Mouse (Mus musculus) kidney, adult 11 months (tissue): ENCODE data around the gene Ccser1.
A peak's percentile ranks its signal among the peaks of the same experiment; 100 is the strongest.
"Not testable (repeated sequence)": the region's sequence is repeated elsewhere in the genome, so short reads cannot be mapped to it uniquely, and the experiment has no call there.

Source experiments
- DNase-seq: peaks from one replicate; pipeline ENCODE4 v3.0.0; 2022

Gene Ccser1

DNA sequence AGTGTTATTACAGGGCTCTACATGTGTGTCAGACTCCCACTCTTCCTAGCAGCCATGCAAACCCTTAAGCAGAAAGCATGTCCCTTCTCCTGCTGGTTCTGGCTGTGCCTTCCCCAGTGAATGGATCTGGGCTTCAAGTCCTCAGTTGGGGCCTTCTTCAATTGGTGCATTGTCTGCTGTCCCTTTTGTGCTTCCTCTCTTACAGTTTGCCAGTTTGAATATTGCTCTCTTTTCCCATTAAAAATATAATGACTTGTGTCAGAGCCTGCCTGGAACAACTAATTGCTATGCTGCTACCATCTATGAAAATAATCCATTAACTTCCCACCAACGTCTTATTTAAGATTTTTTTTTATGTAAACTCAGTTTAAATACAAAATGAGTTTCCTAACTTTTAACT is 566.2 kb downstream of the Ccser1 start:
- DNase-seq = no peak

DNA sequence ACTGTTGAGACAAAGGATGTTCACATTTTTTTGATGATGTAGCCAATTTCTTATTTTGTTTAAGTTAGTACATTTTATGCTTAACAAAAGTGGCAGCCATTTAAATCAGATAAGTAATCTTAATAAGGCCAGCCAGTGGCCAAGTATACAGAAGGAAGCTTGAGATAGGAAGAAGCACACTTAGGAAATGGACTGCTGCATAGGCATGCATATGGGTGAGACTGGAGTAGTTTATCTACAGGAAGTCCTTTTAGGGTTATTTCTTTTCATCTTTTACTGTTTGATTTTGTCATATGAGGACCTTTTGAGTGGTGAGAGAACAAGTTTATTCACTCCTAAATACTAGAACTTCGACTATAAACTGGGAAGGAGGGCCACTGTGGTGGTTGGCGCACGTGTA is 582.0 kb downstream of the Ccser1 start:
- DNase-seq = no peak

DNA sequence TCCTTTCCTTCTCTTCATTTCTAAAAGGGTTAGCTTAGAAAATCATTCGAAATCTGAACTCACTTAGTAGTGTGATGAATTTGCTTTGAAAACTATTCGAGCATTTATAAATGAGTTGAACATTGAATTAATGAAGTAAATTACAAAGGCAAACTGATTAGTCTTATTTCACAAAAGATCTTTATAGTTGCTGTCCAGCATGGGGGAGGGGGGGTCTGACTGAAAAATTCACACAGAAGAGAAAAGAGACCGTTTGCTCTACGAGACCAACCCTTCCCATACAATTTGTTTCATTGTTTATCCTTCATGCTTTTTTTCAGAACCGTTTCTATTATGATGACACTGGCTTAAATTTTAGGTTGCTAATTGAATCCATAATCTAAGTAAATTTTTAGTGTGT is 583.3 kb downstream of the Ccser1 start:
- no peak for DNase-seq

DNA sequence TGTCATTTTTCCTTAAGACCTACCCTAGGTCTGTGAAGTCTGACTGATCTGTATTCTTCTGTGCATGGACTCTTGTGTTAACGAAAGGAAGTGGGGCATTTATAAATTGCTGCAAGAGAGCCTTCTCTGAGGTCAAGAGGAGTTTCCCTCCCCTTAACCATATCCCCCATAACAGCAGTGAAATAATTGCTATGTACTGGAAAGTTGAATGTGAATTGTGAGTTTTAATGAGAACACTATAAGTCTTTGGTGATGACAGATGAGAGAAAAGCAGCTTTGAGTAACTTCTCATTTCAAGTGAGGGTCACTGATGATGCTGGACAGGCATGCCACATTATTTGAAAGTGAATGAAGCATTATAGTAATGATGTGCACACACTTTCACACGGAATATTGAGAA is 585.7 kb downstream of the Ccser1 start:
- DNase-seq = no peak

DNA sequence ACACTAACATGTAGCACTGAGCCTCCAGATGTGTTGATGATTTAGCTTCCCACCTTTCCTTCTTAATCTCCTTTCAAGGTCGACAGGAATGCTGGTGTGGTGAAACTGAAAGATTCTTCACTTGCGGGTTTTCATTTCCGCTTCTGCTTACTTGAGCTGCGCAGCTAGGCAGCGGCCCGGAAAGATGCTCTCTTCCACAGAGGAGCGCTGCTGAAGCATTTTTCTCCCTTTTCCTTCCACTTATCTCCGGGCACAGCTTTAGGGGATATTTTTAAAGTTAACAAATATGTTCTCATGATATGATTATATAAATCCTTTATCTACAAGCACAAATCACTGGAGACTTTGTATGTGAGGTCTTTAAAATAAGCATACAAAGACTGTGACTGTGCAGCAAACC is 587.0 kb downstream of the Ccser1 start:
- DNase-seq = no peak

DNA sequence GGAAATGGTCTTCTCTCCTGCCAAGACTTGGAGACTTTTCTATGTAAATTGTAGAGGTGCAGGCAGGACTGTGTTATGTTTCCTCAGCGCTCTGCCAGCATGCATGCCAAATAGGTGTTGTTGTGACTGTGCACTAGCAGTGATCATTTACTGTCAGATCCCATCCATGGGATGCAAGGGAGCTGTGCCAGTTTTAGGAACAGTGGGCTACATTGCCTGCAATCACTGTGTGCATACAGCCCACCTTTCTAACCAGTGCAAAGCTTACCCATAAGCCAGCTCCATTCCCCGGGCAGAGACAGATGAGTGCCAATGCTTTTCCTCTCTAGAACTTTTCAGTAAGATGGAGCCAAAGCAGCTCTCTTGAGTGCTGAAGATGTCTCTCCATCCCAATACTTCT is 606.6 kb downstream of the Ccser1 start:
- DNase-seq = no peak

DNA sequence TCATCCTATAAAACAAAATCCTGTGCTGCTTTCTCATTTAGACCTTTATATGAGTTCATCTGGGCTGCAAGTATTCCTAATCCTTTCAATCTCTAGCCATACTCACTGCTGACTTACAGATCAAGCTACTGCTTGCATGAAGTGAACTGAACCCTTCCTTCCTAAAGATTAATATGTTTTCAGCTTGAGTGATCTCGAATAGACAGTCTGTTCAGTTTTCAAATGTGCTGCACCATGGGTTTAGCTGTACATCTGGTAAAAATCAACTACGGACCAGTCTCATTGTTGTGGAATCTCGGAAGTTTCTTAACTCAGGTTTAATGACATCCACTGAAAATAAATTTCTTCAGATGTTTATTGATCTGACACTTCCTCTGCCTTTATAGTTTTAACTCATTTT is 620.8 kb downstream of the Ccser1 start:
- no peak for DNase-seq

DNA sequence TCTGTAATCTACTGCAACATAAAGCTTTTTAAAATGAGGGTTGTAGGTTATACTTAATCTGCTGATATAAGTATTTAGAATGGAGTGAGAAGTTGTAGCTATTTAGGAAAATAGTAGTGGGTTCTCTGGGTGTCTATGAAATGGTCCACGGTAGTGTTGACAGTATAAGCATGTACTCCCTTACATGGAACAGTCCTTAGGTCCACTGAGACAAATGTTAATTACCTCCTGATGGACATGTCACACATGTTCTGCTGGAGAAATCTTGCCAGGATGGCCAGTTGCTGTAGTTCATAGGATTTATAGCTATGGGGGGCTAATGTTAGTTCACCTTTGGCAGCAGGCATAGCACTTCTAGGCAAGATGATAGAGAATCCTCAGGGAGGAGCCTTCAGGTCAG is 625.4 kb downstream of the Ccser1 start:
- DNase-seq = no peak

DNA sequence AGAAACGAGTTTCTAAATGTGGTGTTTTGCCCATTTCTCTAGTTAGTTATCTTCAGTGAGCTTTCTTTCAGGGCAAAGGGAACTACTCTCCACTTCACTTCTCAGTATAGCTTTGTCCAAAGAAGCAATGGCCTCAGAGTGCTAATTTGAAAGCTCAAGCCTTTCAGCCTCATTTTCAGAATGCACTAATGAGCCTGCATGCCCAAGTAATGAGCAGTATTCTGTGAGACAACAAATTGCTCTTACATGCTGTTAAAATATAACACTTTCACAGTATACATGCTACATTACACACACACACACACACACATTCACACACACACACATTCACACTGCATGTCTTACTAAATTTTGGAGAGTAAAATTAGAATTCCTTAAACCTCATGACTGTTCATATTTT is 637.6 kb downstream of the Ccser1 start:
- DNase-seq = no peak

DNA sequence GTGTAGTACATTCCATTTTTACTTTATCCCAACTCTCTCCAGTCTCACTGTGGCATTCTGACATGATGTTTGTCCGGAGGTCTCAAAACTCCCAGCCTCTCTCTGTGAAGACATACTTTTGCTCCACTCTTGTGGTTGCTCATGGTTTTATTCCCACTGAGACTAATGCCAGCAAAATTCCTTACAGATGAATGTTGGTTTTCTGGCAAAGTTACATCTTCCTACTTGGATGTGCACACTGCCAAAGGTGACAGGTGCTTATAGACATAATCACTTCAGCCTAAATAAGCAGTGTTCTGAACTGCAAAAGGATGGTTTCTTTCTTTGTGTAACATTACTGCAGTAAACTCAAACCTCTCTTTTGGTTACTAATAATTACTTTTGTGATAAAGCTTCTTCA is 696.2 kb downstream of the Ccser1 start:
- no peak for DNase-seq

DNA sequence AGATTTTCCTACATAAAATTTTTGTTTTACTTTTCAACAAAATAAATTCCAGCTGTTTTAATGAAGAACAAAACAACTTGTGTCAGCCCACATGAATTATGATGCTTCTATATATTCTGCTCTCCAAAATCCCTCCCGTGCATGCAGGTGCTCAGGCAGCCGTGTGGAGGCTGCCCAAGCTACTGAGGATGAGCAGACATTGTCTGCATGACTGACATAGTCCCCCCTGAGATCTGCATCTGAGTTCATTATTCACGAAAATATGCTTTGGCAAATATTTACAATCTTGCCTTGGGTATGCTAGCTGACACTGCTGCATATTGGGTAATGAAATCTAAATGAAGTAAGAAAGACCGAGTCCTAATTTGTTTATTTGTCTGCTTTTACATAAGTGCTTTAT is 718.1 kb downstream of the Ccser1 start:
- DNase-seq = no peak

DNA sequence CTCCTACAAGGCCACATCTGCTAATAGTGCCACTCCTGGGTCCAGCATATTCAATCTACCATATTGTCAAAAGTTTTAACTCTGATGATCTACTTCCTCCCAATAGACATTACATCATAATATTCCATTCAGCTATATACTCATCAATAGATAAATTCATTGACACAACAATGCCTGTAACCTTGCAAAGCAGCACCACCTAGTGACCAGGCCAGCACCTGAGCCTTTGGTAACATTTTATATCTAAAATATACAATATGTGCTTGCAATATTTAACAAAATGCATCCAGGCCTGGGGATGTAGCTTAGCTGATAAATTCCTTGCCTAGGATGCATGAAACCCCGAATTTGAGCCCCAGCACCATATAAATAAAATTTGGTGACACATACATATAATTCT is 722.6 kb downstream of the Ccser1 start:
- no peak for DNase-seq

DNA sequence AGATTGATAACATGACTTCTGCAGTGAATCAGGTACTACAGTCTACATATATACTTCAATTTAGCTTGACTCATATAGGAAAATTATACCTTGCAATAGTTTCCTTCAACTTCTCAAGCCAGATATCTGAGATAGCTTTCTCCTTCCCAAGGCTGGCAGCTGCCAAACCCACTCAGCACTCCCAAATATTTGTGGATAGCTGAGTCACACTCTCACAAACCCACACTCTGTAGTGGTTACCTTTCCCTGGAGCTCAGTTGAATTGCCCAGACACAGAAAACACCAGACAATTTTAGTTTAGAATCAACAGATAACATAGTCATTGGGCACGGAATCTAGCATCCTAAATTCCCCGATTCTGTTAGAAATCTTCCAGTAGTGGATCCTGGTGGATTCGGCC is 732.8 kb downstream of the Ccser1 start:
- no peak for DNase-seq

DNA sequence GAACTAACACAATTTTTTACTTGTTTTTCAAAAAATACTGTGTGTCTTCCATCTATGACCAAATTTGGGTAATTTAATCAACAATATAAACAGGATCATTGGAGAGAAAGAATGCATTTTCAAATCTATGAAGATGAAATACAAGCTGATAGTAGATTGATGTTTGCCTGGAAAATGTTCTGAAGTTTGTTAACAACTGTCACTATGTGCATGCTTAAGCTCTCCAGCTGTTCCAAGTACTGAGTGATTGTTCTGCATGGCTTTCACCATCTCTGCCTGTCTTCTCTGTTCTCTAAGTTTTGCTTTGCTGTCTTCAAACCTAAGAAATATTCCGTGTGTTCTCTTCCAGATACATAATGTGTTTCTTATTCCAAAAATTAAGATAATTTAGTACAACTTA is 751.5 kb downstream of the Ccser1 start:
- no peak for DNase-seq

DNA sequence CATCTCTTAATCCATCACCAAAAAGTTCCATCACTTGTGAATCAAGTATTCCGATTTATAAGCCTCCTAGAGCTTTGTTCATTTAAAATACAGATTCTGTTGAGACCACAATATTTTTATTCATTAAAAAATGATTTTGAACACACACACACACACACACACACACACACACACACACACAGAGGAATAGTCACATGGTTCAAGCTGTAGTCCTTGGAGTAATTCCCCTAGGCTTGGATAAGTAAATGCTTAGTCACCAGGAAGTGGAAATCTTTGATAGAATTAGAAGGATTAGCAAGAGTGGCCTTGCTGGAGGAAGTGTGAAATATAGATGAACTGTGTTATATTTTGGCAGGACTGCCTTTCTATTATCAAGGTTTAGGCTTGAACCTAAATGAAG is 756.5 kb downstream of the Ccser1 start:
- DNase-seq = no peak

DNA sequence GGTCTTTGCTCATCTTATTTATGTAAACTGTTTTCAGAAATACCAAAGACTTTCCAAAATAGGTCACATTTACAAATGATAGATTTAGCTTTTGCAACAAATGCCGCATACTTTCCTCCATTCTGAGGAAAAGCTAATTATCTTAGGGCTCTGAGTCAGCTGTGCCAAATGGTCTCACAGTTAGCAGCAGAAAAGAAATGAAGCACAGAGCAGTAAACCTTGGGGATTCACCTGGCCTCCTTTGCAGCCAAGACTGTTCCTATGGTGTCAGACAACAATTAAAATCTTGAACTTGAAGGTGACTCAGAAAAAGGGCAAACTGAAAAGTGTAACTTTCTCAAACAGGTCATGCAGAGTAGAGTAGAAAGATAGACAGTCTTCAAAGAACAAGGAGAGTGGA is 759.1 kb downstream of the Ccser1 start:
- DNase-seq = no peak

DNA sequence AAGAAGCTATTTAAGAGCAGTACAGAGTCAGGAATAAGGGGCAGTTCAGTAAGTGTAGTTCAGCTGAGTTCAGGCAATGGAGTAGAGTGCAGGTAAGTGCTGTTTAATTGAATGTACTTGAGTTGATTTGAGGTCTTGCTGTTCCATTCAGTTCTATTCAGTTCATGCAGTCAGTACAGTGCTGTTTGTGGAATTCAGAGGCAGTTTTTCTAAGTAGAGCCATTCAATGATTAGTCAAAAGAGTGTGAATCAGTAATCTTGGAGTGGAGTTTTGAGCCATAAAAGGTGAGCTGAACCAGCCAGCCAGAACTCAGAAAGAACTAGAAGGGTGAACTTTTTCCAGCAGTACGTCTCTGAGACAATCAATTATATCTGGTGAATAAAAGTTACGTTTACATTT is 773.6 kb downstream of the Ccser1 start:
- DNase-seq = peak; percentile 14

DNA sequence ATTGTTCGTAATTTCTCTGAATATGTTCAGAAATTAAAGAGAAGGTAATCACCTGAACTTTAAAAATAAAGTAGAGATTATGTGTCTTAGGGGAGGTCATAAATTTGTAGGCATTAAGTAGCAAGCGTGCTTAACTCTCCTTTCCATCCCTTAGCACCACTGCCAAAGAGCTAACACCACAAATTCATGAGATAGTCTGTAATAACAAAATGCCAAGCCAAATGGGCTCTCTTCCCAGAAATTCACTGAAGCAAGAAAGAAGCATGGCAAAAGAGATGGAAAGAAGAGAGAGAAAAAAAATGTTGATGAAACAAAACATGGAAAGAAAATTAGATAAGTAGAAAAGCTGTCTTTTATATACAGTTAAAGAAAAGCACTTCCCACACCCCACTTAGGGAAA is 796.8 kb downstream of the Ccser1 start:
- no peak for DNase-seq

DNA sequence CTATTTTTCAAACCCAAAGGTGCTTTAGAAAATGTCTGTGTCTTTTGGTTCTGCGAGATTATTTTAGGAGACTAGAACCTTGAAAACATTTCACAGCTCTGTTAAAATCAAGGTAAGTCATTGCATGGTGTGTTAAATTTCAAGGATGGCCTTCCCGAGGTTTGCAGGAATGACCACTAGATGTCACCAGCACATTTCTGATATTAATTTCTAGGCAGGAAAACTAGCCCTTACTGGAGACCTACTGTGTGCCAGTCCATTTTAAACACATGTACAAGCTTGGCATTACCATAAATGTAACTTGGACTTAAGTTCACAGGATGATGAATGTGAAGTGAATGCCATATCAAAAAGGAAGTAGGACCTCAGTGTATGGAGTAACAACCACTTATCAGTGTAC is 798.3 kb downstream of the Ccser1 start:
- DNase-seq = no peak

DNA sequence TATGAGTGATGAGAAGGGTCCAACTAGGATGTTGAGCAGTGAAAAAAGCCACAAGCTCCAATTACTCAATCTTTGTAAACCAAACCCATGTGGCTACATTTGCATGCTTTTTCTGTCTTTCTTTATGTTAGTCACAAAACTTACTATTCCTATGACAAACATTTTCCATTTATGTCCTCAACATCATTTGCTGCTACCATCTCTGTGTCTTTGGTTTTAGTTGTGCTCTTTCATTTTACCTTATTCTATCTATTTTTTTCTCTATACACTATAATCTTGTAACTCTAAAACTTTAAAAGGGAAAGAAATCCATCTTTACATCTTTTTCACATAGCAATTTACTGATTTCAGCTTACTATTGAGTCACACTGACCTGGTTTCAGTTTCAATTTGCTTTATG is 834.2 kb downstream of the Ccser1 start:
- DNase-seq = no peak

DNA sequence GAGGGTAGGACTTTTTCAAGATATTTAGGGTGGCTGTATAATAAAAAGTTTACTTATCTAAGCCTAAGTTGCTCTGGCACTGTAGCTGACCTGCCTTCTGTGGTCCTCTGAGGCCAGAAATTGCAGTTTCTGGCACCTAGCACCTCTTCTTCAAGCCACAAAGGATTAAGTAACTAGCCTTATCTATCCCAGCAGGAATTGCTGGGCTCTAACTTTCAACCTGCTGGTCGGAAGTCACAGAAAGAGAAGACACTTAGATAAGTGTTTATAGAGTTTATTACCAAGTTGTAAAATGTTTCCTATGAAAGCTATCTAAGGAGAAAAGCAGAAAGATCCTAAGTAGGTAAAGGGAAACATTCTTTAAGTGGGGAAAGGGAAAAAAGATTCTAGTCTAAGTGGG is 864.3 kb downstream of the Ccser1 start:
- no peak for DNase-seq

DNA sequence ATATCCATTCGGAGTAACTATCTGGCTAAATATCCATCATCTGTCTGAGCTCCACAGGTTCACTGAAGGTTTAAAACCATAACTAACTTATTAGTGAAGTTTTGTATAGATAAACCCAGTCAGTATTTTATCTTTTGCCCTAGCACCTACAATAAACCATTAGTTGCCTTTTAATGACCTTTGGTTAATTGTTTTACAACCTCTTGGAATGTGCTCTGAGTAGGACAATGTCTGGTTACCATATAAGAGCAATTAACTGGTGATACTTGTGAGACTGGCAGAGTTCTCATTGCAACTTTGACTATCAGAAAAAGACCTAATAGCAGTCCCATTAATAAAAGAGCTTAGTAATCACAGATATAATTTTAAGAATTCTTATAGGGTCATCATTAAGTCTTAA is 864.9 kb downstream of the Ccser1 start:
- DNase-seq = not testable (repeated sequence)

DNA sequence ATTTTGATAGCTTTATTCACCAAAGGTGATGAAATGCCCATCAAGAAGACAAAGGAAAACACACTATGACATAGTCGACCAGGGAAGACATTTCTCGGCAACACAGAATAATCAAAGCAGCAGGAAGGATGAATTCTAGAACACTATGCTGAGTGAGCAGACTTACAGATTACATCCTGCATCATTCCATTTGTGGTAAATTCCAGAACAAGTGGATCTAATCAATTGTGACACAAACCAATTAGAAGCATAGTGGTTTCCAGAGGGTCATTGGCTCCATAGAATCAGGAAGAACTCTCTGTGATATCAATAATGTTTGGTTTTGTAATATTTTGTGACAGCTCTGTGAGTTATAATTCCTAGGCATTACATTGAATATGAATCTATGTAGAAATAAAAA is 875.2 kb downstream of the Ccser1 start:
- no peak for DNase-seq

DNA sequence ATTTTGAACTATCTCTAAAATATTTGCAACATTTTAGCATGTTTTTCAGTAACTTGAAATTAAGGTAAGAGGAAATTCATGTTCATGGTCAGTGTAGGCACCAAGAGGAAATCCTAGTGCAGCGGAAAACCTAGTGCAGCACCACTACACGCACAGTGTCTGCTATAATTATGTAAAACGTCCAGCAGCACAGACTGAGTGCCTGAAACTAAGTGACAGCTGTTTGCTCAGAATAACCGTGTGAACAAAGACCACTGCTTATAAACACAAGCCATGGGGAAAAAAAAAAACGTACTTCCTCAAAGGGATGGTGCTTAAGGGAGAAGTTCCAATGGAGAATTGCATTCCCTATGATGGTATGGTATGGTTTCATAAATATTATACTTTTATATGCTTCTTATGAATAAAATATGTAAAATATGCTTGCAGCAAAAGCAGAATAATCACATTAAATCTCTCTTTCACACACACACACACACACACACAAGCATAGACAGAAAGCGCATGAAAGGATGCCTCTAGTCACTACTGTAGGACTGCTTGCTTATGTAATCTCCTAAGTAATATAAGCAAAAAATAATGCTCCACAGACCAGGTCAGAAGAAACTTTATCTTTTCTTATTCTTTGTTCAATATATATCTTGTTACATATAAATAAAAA is 886.4 kb downstream of the Ccser1 start:
- DNase-seq = no peak

DNA sequence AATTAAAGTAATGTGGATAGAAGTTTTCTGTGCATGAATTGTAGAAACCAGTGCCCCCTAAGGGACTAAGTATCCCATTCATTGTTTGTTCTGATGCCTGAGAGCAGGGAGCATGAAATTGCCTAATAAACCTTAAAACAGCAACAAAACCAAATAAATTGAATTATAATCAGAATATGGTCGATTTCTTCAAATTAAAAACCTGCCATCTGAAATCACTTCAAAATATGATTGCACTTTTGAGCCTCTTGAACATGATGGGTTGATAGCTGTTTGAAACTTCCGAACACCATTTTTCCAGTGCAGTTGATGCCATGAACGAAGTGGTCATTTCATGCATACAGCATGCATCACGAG is 886.9 kb downstream of the Ccser1 start:
- no peak for DNase-seq

DNA sequence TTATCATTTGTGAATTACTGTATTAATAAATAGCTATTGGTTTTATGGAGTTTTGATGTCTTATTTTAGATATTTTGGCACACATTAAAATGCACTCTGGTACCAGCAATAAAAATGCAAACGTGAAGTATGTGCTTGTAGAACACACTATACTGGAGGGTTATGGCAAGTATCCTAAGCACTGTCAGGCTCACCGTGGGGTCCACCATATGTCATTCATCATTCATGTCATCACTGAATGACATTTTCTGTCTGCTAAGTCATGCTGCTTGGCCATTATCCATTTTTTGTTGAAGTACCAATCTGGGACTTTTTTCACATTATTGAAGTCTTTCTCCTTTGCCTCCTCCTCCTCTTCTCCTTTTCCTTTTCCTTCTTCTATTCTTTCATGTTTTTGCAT is 925.3 kb downstream of the Ccser1 start:
- no peak for DNase-seq
